Mouse (Mus musculus) CD4-positive, CD25-positive, alpha-beta regulatory T cell, adult 4 months (primary cell): ENCODE results near the gene Kif6. TPM values are rescaled to one million over a fixed set of nuclear protein-coding genes. Genes with fewer than 3 reads are reported as not detected.

ENCODE experiments used
- ATAC-seq: one replicate; pipeline ENCODE4 v1.8.0; 2017
- polyA plus RNA-seq, 2 experiments: library from polyadenylated mRNA; unstranded; fragments of 100-300 nt; shearing (Covaris generic); gene quantifications; one replicate each; pipeline ENCODE4 v1.2.1; 2017

The Kif6 gene
- not detected for polyA plus RNA-seq

GRCm38 (mm10) chr17:49614577-49615235 is at the start of gene Kif6:
Gene Kif6 (plus strand): TSS chr17:49615136.
- no peak for ATAC-seq

GRCm38 (mm10) chr17:49568717-49569116 is 46.2 kb upstream of the Kif6 start:
- no peak for ATAC-seq

DNA sequence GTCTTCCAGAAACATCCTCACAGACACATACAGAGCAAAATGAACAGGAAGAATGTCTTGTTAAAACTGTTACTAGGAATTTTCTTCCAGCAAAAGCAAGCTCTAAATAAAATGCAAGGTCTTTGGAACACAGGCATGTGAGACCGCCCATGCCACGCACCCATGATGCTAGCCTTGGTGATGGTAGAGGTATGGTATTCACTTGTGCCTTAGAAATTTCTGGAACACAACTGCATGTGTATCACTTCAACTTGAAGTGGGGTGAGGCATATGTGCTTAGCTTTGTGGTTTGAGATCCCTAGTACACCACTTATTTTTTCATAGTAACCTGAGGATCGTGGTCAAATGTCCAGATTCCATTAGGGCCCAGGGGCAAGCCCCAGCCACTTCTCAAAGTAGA is 37.6 kb upstream of the Kif6 start:
- ATAC-seq, result no peak

GRCm38 (mm10) chr17:49582471-49582870 is 32.5 kb upstream of the Kif6 start:
- no peak for ATAC-seq

- no peak for ATAC-seq
Measured at GRCm38 (mm10) chr17:49590051-49590450, 24.9 kb upstream of the Kif6 start.

DNA sequence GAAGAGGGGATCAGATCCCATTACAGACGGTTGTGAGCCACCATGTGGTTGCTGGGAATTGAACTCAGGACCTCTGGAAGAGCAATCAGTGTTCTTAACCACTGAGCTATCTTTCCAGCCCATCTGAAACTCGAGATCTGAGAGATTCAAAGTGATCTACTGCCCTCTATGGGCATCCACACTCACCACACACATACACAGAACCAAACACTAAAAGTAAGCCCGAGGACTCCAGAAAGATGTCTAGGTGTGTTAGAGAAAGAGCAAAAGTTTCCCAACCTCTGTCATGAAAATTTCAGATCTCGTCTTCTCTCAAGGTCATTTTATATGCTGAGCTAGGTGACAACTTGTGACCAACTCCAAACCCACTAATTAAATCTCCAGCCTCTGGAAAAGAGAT is 9.5 kb upstream of the Kif6 start:
- no peak for ATAC-seq

- ATAC-seq, result no peak
Measured at GRCm38 (mm10) chr17:49607351-49608027, 7.4 kb upstream of the Kif6 start.

DNA sequence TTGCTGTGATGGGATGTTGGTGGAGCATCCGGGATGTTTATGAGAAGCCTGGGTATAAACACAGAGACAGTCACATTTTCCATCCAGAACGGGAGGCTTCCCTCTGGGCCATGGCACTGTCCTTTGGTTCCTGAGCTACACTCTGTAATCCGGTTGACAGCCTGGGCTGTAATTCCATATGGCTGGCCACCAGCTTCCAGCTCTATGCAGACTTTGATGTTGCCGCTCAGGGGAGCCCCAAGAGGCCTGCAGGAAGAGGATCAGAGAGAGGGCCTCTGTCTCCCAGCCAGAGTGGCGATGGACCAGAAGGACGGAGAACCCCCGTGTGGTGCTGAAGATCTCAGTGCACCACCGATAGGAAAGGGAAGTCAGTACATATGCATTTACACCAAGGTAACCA is 4.6 kb upstream of the Kif6 start:
- no peak for ATAC-seq

GRCm38 (mm10) chr17:49615241-49615651 is 310 bp downstream of the Kif6 start:
- ATAC-seq, result no peak

GRCm38 (mm10) chr17:49624572-49624971 is 9.6 kb downstream of the Kif6 start:
- ATAC-seq, result no peak

DNA sequence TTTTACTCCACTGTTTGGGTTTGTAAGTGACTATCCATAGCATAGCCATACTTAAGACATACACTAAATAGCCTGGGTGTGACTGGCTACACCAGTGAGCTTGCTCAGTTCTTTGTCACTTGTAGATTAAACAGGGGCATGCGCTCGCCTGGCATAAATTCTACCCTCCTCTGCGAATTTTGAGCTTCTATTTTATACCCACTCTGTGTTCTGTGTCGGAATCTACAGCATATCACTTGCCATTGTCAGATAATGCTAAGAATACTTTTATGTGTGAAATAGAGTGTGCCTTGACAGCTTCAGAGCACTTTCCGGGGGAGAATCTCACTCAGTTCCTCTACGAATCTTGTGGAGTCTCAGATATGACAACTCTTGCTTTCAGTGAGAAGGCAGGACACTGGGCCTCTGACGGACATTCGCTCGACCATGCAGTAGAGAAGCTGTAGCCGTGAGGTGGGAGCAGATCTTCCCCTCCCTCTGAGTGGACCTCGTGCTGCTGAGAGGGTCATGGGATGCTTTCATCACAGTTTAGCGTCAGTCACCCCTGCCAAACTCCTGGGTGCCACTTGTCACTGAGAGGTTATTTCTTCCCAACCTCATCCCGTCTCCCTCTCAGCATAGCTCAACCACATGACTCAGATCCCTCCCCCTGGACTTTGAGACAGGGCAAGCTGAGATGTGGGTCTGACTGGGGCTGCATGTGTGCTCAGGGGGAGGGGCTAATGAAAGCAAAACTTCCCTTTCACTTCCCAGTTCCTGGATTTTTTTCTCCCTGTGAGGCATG is 12.3 kb downstream of the Kif6 start:
- no peak for ATAC-seq

DNA sequence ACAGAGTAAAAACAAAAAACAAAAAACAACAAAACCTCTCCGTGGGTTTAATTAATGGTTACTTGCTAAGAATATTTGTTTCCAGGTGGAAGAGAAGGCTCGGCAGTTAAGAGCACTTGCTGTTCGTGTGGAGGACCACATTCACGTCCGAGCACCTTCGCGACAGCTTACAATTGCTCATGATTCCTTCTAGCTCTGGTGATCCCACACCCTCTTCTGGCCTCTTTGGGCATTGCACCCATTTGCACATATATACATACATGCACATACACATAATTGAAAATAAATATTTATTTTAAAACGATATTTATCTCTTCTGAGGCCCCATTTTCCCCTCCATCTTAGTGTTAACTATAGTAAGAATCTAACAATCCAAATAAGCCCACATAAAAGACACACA is 13.9 kb downstream of the Kif6 start:
- no peak for ATAC-seq

DNA sequence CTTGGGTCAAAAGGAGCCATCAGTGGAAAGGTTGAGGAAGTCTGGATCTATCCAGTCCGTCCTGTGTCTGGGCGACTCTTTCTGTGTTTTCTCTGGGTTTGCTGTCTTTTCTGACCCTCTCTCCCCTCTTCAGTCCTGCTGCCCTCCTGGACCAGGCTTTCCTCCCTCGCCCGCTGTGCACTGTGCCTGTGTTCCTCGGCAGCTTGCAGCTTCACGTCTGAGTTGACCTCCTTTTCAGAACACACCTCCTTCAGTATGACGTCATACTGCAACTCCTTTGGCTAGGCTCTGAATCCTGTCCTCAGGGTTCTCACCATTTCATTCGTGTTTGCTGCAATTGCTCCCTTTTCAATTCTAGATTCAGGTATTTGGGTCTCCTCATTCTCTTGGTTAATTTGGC is 18.1 kb downstream of the Kif6 start:
- no peak for ATAC-seq

DNA sequence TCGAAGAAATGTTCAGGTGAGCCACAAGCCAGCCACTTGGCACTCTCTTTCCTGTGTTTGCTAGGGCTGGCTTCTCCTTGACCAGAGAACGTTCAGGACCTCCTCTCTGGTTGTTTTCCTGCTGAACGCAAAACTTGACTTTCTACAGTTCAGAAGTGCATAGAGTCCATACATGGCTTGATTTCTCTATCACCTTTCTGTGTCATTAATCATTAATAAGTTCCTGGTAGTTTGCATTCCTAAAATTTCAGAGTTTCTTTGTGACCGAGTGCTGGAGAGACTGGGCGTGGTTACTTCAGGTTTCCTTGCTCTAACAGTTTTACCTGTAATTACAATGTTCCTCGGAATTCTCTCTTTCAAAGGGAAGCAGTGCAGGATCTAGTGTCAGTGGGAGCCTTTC is 27.0 kb downstream of the Kif6 start:
- no peak for ATAC-seq

DNA sequence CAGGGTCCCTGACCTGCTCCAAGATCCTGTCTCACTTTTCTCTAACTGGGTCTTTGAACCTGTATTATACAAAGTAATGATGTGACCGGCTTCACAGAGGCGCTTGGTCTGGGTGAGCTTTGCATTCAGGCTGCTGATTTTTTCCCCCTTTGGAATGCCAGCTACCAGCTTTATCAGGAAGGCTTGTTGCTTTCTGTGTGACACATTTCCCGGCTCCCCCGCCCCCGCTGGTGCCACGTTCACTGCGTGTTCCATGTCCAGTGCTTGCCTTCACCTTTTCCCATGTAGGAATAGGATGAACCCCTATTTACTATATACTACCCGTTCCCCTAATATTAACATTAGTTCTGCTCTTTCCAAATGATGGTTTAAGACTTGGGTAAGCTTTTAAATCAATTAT is 27.4 kb downstream of the Kif6 start:
- ATAC-seq, result no peak

DNA sequence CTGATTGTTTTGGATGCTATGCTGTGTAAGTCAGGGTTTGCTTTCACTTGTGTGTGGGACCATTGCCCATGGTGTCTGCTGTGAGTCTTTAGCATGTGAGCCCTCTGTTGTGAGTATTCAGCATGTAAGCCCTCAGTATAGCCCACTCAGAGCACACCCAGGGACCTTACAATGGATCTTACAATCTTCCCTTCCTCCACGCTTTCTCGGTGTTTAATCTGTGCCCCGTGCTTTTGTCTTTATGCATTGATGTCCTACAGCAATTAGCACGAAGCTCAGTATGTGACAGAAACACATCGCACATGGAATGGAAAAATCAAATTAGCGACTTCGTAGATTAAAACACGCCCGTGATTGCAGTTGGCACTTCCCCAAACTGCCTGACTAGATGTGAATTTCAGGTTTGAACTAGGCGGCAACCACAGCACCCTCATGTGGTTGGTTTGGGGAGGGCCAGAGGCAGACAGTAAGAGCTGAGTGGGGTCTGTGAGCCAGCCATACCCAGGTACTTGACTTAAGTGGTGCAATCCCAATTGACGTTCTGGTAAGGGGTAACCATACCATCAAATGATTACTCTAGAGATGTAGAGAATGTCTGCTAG is 28.1 kb downstream of the Kif6 start:
- no peak for ATAC-seq

GRCm38 (mm10) chr17:49646267-49646666 is 31.3 kb downstream of the Kif6 start:
- no peak for ATAC-seq

- ATAC-seq, result no peak
Measured at GRCm38 (mm10) chr17:49648970-49649369, 34.0 kb downstream of the Kif6 start.

- no peak for ATAC-seq
Measured at GRCm38 (mm10) chr17:49649394-49649793, 34.5 kb downstream of the Kif6 start.

DNA sequence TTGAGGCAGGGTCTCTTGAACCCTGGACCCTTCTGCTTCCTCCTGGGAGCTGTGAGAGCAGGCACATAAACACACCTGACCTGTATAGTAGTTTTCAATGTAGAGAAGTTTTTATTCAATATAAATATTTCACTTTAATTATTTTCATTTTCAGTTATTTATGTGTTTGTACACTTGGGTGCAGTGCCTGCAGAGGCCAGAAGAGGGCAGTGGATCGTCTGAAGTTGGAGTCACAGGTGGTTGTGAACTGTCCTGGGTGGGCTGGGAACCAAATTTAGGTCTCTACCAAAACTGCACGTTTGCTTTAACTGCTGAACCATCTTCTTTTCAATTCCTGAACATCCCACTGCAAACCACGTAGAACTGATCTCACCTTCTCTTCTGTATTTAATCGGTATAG is 35.4 kb downstream of the Kif6 start:
- ATAC-seq, result no peak

DNA sequence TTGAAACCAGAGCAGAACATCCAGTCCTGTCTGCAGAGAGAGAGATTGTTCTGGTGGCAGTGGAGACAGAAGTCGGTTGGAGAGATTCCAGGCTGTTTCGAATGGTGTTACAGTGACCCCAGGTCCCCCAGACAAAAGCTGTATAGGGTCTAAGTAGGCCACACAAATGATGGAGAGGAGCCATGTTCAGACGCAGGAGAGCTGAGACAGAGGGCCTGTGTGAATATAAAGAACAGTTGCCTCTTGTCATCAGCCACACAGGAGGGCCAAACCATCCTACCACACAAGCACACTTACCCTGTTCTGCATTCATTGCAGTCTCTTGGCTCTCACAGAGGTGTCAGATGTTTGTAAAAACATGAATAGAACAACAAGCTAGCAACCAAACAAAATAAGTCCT is 37.4 kb downstream of the Kif6 start:
- ATAC-seq, result no peak

GRCm38 (mm10) chr17:49652800-49653199 is 37.9 kb downstream of the Kif6 start:
- no peak for ATAC-seq

GRCm38 (mm10) chr17:49661626-49662025 is 46.7 kb downstream of the Kif6 start:
- no peak for ATAC-seq
